Mouse (Mus musculus) embryonic facial prominence, embryonic 11.5 days (tissue): ENCODE results near the gene Mdh2. TPM values are rescaled to one million over a fixed set of nuclear protein-coding genes. Genes with fewer than 3 reads are reported as not detected.

Experiments used
- ATAC-seq: fragments of 200-750 bp; cut with Nextera tagmentation; replicated peaks from 2 replicates; pipeline ENCODE4 v1.8.0; 2017; ENCODE audit warnings: low read depth; ENCODE audit not compliant: insufficient number of reproducible peaks, low FRiP score, low TSS enrichment
- DNase-seq: peaks from one replicate; pipeline ENCODE4 v3.0.0-alpha.2; 2015; ENCODE audit warnings: low spot score
- H3K27ac ChIP-seq: fragments of 300-500 bp; sonication (generic); replicated peaks from 2 replicates; pipeline ENCODE4 v1.5.1; 2014; ENCODE audit warnings: mild to moderate bottlenecking, low read depth, low read length, control low read depth
- H3K27me3 ChIP-seq: fragments of 300-500 bp; sonication (generic); 2 replicates; pipeline ENCODE4 v1.6.1; 2014; ENCODE audit warnings: mild to moderate bottlenecking, low read length, moderate library complexity, mixed read lengths; ENCODE audit not compliant: control insufficient read depth, insufficient read depth
- H3K36me3 ChIP-seq: fragments of 300-500 bp; sonication (generic); replicated peaks from 2 replicates; pipeline ENCODE4 v1.6.1; 2014; ENCODE audit warnings: low read depth, mild to moderate bottlenecking, low read length, moderate library complexity, mixed read lengths; ENCODE audit not compliant: control insufficient read depth, insufficient read depth
- H3K4me1 ChIP-seq: fragments of 300-500 bp; sonication (generic); 2 replicates; pipeline ENCODE4 v1.6.1; 2014; ENCODE audit warnings: low read length, mixed read lengths; ENCODE audit not compliant: control insufficient read depth, insufficient read depth
- H3K4me2 ChIP-seq: fragments of 300-500 bp; sonication (generic); 2 replicates; pipeline ENCODE4 v1.6.1; 2014; ENCODE audit warnings: low read depth, mild to moderate bottlenecking, control low read depth, low read length, moderate library complexity
- H3K4me3 ChIP-seq: fragments of 300-500 bp; sonication (generic); 2 replicates; pipeline ENCODE4 v1.5.1; 2014; ENCODE audit warnings: low read depth, low read length, control low read depth
- H3K9ac ChIP-seq: fragments of 300-500 bp; sonication (generic); replicated peaks from 2 replicates; pipeline ENCODE4 v1.6.1; 2014; ENCODE audit warnings: mild to moderate bottlenecking, control low read depth, low read length
- H3K9me3 ChIP-seq: fragments of 300-500 bp; sonication (generic); replicated peaks from 2 replicates; pipeline ENCODE4 v1.6.1; 2016; ENCODE audit warnings: mild to moderate bottlenecking, low read length, inconsistent platforms, mixed read lengths; ENCODE audit not compliant: control insufficient read depth
- WGBS: fragments of 180-500 bp; shearing (Covaris S2); extraction: QIAGEN DNeasy Blood & Tissue Kit; methylation state at CpG from one replicate; pipeline ENCODE4 v1.1.7; 2014; 5-methylcytosine and 5-hydroxymethylcytosine counted together
- polyA plus RNA-seq: library from polyadenylated mRNA; unstranded; fragments of >200 nt; fragmentation: Nextera tagmentation; extraction: Ambion mirVana; gene quantifications from 2 replicates; pipeline ENCODE4 v1.2.1, GENCODE M21; 2014

The Mdh2 gene
- polyA plus RNA-seq, 1 experiment from 2014 or later = 567 TPM

GRCm38 (mm10) chr5:135751041-135751440, 27.2 kb upstream of the Mdh2 start:
- no peak for DNase-seq
- H3K9me3 ChIP-seq = no peaks in the 10 kb centered on the region
- H3K4me3 ChIP-seq = no peak overlapping the region
- no peaks in the 10 kb centered on the region for H3K36me3 ChIP-seq
- ATAC-seq = no peak
- H3K9ac ChIP-seq = no peak overlapping the region
- no peaks in the 10 kb centered on the region for H3K27me3 ChIP-seq
- WGBS = 71% methylated on average over 1 of the region's 1 CpGs
- no peak overlapping the region for H3K4me2 ChIP-seq
- no peaks in the 10 kb centered on the region for H3K4me1 ChIP-seq
- no peak overlapping the region for H3K27ac ChIP-seq

GRCm38 (mm10) chr5:135751595-135751994, 26.7 kb upstream of the Mdh2 start:
- no peak overlapping the region for H3K9ac ChIP-seq
- no peaks in the 10 kb centered on the region for H3K36me3 ChIP-seq
- no peaks in the 10 kb centered on the region for H3K4me1 ChIP-seq
- H3K4me3 ChIP-seq = no peak overlapping the region
- H3K9me3 ChIP-seq = no peaks in the 10 kb centered on the region
- no peak for DNase-seq
- H3K27me3 ChIP-seq = no peaks in the 10 kb centered on the region
- no peak overlapping the region for H3K4me2 ChIP-seq
- 71% methylated on average over 2 of the region's 2 CpGs for WGBS
- no peak for ATAC-seq
- no peak overlapping the region for H3K27ac ChIP-seq

GRCm38 (mm10) chr5:135761881-135762280, 16.4 kb upstream of the Mdh2 start:
- Histone ChIP-seq H3K4me3 (no peak overlapping the region), H3K36me3 (no peaks in the 10 kb centered on the region), H3K27ac (no peak overlapping the region), H3K4me1 (no peaks in the 10 kb centered on the region), H3K4me2 (no peak overlapping the region), H3K9me3 (no peaks in the 10 kb centered on the region), H3K9ac (no peak overlapping the region), H3K27me3 (no peaks in the 10 kb centered on the region)
- DNase-seq = no peak
- no peak for ATAC-seq
- WGBS = 80% methylated on average over 3 of the region's 3 CpGs

- Histone ChIP-seq H3K27me3 (no peaks in the 10 kb centered on the region), H3K4me1 (no peaks in the 10 kb centered on the region), H3K36me3 (no peaks in the 10 kb centered on the region), H3K4me2 (no peak overlapping the region), H3K9ac (no peak overlapping the region), H3K27ac (no peak overlapping the region), H3K4me3 (no peak overlapping the region), H3K9me3 (no peaks in the 10 kb centered on the region)
- DNase-seq (peak; percentile 86), ATAC-seq (no peak)
- 9% methylated on average over 7 of the region's 7 CpGs for WGBS
Measured at GRCm38 (mm10) chr5:135763526-135763925, 14.8 kb upstream of the Mdh2 start.

- no peak for ATAC-seq
Measured at GRCm38 (mm10) chr5:135764971-135765370, 13.3 kb upstream of the Mdh2 start.

GRCm38 (mm10) chr5:135772519-135772918, 5.8 kb upstream of the Mdh2 start:
- ATAC-seq = no peak

More at GRCm38 (mm10) chr5:135764971-135765370, 13.3 kb upstream of the Mdh2 start:
- DNase-seq = no peak
- H3K9me3 ChIP-seq = no peaks in the 10 kb centered on the region
- no peaks in the 10 kb centered on the region for H3K4me1 ChIP-seq
- H3K27me3 ChIP-seq = no peaks in the 10 kb centered on the region
- 57% methylated on average over 3 of the region's 3 CpGs for WGBS
- no peak overlapping the region for H3K4me3 ChIP-seq
- no peaks in the 10 kb centered on the region for H3K36me3 ChIP-seq
- H3K4me2 ChIP-seq = no peak overlapping the region
- no peak overlapping the region for H3K9ac ChIP-seq
- no peak overlapping the region for H3K27ac ChIP-seq

GRCm38 (mm10) chr5:135776546-135776945, 1.7 kb upstream of the Mdh2 start:
- no peak overlapping the region for H3K9ac ChIP-seq

More at GRCm38 (mm10) chr5:135772519-135772918, 5.8 kb upstream of the Mdh2 start:
- Histone ChIP-seq H3K27ac (no peak overlapping the region), H3K36me3 (no peaks in the 10 kb centered on the region), H3K4me2 (no peak overlapping the region), H3K4me1 (no peaks in the 10 kb centered on the region; the same call in 1 of the 2 replicates), H3K9ac (no peak overlapping the region), H3K4me3 (no peak overlapping the region), H3K9me3 (no peaks in the 10 kb centered on the region), H3K27me3 (no peaks in the 10 kb centered on the region)
- DNase-seq = no peak
- 52% methylated on average over 3 of the region's 3 CpGs for whole genome bisulfite sequencing

GRCm38 (mm10) chr5:135777796-135778470, 347 bp upstream of the Mdh2 start, which contains the start of gene Styxl1:
Gene Styxl1 (minus strand): TSS chr5:135778385.
- Histone ChIP-seq H3K4me3 (peak within 1 kb of the TSS; percentile 86), H3K27ac (peak within 1 kb of the TSS; percentile 88), H3K4me1 (no peaks in the 10 kb centered on the region; the same call in 1 of the 2 replicates), H3K27me3 (no peaks in the 10 kb centered on the region), H3K4me2 (peak within 1 kb of the TSS; percentile 78), H3K9me3 (no peaks in the 10 kb centered on the region), H3K36me3 (no peaks in the 10 kb centered on the region), H3K9ac (peak within 1 kb of the TSS; percentile 93)
- ATAC-seq = peak; percentile 91
- WGBS = under 1% methylated on average over 45 of the region's 45 CpGs
- DNase-seq = peak; percentile 59

More at GRCm38 (mm10) chr5:135776546-135776945, 1.7 kb upstream of the Mdh2 start:
- no peak for ATAC-seq
- no peaks in the 10 kb centered on the region for H3K36me3 ChIP-seq
- no peak overlapping the region for H3K4me3 ChIP-seq
- H3K4me2 ChIP-seq = no peak overlapping the region
- H3K9me3 ChIP-seq = no peaks in the 10 kb centered on the region
- WGBS = 87% methylated on average over 4 of the region's 4 CpGs
- no peak for DNase-seq
- no peaks in the 10 kb centered on the region; the same call in 1 of the 2 replicates for H3K4me1 ChIP-seq
- no peaks in the 10 kb centered on the region for H3K27me3 ChIP-seq
- no peak overlapping the region for H3K27ac ChIP-seq
